Mouse (Mus musculus) layer of hippocampus, postnatal 25 days (tissue): ENCODE measurements at regions not wholly inside any gene's neighbourhood (a gene's known extent, or its start where the extent isn't known, plus 50 kb on each side); places are given as distances from the start of the nearest gene placed in this dataset.

Experiments used
- DNase-seq, 2 experiments: peaks; one replicate each; pipeline ENCODE4 v3.0.0; 2022; ENCODE audit warnings: mixed read lengths in 2 of 2, low spot score in 1 of 2; ENCODE audit errors: extremely low spot score in 1 of 2

DNA sequence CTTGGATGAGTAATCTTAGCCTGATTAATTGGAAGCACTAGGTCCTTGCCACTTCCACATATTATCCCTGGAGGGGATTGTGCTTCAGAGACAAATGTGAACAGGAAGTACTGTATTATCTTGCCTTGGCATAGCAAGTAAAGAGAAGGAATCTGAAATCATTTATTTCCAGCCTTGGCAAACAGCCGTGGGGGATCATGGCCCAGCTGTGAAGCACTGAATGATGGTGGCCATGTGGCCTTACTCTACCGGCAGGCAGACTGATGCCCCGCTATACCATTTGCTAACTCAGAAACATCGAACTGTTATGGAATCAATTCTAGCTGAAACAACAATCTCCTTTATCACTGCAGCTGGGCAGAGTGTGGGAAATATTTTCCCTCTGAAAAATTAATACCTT is 345.3 kb downstream of the Zfp619 start:
- no peak for DNase-seq

DNA sequence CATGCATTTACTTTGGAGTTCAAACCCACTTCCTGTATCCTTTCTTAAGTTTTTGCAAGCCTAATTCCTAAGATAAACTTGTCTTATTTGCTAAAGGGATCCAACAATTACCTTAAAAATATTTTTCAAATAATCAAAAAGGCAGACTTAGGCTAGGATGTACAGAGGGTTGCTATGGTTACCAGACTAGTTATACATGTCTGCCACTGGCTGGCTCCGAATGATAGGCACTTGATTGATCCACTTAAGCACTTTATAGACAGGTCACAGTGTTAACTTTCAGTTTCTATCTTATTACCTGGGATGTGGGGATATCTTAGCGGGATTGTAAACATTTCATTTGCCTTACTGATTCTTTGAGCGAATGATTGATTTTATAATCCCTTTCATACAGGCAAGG is 346.6 kb downstream of the Zfp619 start:
- DNase-seq = no peak

DNA sequence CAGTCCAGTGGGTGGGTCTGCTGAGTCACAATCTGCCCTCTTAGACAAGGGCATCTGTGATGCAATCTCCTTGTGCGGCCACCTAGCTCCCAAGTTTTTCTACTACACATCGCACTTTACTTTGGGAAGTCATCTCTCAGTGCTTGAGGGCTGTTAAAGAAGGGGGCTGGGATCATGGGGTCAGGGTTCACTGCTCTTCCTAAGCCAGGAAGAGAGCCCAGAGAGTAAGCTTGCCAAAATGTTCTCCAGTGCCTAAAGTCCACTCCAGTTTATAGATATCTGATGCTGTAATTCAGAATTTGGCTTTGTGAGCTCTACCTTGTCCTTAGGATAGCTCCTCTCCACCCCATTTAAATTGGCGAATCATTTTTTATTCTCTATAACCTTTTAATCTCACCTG is 347.2 kb downstream of the Zfp619 start:
- DNase-seq = no peak

DNA sequence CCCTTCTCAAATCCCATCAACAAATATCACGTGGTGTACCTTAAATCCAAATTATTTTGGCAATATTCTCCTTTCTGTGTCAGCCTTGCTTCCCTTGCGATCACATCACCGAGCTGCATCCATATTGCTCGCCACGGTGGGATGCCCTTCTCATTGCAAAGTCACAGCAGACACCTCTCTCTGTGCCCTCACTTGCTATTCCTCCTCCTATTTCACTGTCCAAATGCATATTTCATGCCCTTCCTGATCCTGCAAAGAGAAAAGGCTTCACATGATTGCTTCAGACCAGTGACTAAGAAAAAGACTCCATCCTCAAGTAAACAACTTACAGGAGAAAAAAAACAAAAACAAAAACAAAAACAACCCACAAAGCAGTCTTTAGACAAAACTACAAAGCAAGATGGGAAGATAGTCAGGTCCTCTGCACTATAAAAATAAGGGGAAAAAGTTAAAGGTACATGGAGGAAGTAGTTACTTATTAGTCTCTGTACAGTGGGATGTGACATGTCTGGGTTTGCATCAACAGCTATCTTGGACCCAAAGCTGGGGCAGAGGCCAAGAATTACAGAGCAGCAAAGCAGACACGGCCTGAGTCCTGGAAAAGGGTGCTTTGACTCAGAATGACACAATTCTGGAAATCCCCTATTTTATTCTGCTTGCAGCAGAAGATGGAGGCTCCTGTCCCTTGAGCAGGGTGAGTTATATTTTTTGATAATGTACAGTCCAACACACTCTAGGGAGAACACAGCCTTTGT is 349.3 kb downstream of the Zfp619 start:
- DNase-seq = no peak

DNA sequence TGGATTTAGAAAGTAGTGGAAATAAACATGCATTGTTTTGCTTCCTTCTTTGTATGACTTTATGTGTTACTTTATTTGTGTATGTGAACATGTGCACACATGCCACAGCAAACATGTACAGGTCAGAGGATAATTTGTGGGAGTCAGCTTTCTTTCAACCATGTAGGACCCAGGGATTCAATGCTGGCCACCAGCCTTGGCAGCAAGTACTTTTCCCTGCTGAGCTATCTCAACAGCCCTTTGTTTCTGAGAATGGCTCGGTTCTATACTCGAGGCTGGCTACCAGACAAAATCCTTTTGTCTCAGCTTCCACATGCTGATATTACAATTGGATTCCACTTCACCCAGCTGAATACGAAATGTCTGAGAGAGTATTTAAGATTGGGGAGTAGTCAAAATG is 349.9 kb downstream of the Zfp619 start:
- no peak for DNase-seq

DNA sequence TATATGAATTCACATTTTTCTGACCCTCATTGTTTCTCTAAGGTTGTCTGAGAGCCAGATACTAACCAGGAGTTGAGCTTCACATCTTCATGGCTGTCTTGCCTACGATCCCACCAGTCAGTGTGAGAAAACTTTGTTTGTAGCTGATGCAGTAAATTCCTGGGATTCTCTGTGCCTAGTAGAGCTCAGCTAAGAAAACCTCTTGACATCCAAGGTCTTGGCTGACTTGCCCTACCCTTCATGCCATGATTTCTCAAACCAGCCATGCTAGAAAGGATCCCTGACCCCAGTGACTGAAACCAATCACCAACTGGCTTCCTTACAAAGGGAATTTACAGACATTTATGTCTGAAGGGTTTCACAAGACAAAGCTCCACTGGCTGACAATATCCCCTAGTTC is 364.5 kb downstream of the Zfp619 start:
- no peak for DNase-seq

DNA sequence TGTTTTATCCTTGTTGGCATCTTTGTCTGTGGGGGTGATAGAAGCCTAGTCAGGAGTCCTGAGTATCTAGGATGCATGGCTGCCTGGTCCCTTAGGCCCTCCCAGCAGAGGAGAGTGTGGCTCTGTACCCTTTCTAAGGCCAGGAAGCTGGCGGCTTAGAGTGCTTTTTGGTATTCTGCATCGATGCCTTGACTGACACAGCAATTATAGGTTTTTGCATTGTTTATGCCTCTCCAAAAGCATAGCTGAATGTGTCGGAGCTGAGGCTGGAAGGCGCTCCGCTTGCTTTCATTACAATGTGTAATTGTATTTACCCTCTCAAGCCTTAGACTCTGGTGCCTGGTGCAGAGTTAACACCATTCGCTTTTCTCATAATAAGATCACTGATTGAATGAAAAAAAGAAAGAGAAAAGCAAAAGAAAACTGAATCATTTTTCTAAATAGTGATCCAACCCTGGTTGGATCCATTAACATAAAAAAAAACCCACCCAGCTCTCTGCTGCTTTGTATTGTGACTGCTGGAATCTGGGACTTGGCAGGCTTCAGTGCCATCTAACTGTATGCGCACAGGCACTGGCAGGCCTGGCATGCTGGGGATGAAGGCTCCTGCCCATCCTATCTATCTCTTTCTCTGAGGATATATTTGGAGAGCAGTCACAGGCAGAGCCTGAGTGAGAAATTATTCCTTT is 376.8 kb downstream of the Zfp619 start:
- DNase-seq = peak in 1 of 2 experiments; percentile 3

DNA sequence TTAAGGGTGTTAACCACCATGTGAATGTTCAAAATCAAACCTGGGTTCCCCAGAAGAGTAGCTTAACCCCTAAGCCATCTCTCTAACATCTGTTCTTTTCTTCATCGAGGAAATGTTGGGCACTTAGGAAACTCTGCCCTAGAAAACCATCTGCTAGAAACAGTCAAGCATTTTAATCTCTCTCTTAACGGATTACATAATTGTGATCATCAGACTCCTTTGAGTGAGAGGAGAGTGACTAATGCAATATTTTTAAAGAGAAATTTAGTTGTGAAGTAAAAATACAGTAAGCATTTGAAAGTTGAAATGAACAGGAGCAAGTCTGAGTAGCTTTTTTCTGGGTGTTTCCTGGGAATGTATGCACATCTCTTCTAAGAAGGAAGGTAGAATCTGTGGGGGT is 379.4 kb downstream of the Zfp619 start:
- DNase-seq = no peak

DNA sequence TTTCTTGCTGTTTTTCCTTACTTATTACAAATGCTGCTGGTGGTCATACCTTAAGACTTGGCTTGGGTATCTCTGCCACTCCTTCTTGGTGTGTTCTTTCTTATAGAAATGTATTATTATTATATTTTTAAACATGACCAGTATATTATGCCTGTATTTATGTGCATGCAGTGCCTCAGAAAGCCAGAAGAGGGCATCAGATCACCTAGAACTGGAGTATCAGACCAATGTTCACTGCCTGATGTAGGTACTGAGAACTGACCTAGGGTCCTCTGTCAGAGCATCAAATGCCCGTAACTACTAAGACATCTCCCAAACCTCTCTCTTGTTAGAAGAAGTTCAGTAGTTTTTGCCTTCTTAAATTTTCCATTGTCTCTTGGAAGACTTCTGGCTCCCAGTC is 380.7 kb downstream of the Zfp619 start:
- DNase-seq = no peak

DNA sequence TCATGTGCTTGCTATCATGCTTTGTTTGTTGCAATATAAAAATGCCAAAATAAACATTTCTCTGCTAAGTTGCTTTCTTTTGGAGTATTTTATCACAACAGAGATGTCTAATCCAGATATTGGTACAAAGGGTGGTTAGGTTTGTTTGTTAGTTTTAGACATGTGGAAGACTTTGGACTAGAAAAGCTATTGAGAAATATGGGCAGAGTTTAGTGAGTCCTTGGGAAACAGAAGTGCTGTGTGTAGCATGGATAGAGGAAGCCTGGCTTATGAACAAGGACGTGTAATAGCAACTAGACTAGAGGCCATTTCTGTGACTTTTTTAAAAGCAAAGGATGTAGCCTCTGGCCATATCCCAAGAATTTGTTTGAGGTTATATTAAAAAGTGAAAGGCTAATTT is 416.4 kb downstream of the Zfp619 start:
- no peak for DNase-seq

DNA sequence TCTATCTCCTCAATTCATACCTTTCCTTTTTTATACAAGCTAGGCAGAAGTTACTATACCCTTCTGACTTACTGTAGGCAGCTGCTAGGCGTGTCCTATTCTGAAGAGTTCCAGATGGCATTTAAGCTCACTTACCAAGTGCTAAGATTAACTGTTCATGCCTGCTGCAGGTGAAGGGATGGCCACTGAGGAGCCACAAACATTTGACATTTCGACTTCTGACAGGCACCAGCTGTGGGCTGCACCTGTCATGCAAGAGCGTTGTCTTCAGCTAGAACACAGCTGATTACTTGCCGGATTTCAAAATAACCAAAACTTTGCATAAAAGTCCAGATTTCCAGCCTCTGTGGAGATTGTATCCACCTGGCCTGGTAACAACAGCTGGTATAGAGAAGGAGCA is 419.7 kb downstream of the Zfp619 start:
- DNase-seq = no peak

DNA sequence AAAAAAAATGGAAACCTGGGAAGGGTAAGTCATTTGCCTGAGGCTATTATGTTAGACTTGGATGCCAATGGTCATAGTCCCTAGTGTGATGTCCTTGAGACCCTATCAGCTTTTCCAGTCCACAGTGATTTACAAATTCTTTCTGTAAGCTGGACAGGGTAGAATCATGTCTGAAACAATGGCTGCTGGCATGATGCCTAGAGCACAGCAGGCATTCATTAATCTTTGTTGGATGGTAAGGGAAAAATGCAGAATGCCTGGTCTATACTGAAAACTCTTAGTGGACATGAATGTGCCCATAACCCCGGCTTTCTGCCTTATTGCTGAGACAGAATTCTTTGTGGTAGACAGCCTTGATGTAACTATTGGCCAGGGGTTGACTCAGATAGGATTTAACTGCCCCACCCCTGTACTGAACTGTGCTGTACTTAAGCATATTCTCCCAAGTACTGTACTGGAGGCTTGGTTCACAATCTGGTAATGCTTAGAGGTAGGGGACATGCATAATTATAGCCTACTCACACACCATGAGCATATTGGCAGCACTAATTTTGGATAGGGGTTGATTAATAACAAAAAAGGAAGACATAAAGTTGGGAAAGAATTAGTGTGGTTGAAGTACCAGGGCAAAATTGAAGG is 424.8 kb downstream of the Zfp619 start:
- DNase-seq = no peak

DNA sequence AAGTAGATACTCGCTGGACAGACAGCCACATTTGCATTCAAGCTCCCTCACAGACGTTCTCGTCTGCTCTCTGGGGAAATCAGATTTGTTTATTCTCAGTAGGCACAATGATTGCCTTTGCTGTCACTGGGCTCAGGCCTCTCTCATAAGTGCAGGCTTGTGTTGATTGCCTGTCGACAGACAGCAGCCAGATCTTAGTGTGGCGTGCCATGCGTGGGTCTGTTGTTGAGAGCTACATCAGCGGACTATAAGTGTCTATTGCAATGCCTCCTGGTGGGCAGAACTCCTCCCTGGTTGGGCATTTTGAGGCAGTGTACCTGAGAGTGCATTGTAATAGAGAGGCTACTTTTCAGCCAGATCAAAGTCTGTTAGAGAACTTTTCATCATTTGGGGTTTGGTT is 436.5 kb downstream of the Zfp619 start:
- DNase-seq = no peak

DNA sequence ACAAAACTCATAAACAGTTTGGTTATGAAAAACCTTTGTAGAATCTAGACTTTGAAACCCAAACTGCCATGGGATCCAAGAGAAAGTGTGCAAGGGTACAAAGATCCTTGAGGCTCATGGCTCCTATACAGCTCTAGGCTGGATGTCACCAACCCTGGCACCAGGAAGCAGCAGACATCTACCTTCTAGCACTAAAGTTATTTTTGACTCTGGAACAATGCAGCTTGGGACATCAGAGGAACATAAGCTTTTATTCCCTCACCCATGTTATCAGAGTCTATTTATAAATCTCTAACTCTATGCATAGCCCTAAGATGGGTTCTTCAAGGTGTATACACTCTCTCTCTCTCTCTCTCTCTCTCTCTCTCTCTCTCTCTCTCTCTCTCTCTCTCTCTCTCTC is 437.4 kb downstream of the Zfp619 start:
- DNase-seq = no peak

DNA sequence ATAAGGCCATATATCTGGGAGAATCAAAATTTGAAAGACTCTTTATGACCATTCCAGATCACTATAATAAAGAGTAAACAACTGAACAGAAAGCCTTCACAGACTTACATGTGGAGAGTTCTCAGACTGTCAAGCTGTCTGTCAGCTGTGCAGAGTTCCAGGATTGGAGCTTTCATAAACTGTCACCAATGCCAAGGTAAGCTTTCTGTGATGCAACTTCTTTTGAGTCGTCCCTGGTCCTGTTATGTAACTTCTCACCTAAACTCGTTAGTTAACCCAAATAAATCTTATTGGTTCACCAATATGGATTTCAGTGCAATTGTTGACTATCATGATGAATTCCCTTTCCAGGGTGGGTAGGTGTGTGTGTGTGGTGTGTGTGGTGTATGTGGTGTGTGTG is 460.6 kb downstream of the Zfp619 start:
- no peak for DNase-seq

DNA sequence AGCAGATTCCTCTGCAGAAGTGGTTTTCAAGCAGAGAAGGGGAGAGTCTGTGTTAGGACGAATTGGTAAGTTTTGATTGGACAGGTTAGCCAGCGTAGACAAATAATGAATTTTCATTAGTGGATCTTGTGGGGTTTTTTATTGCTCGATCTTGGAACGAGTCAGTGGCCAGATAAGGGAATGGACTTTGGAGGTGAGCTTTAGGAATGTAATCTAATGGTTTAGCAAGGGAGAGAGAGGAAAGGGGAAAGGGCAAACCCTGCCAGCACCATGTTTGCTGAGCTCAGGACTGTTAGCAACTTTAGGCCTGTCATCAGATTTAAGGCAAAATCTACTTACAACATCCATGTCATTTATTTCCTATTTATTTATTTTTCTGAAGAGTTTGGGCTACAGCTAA is 464.1 kb downstream of the Zfp619 start:
- no peak for DNase-seq
